Mouse (Mus musculus) embryonic fibroblast, embryonic 13.5 days (primary cell): Measurements from ENCODE around the gene Ceacam16. TPM values are rescaled to one million over a fixed set of nuclear protein-coding genes. Genes with fewer than 3 reads are reported as not detected.

Experiments used
- H3K27ac ChIP-seq: 2 replicates; pipeline ENCODE4 v1.5.1; 2012; ENCODE audit warnings: low read length, control low read depth, inconsistent platforms; ENCODE audit not compliant: insufficient read depth
- H3K4me1 ChIP-seq: 2 replicates; pipeline ENCODE4 v1.6.1; 2011; ENCODE audit warnings: low read length; ENCODE audit not compliant: control insufficient read depth, insufficient read depth
- H3K4me3 ChIP-seq: 2 replicates; pipeline ENCODE4 v1.5.1; 2011; ENCODE audit warnings: mild to moderate bottlenecking, control low read depth, low read length; ENCODE audit not compliant: insufficient read depth
- CTCF ChIP-seq: IDR thresholded peaks from 2 replicates; pipeline ENCODE4 v1.5.1; 2011; ENCODE audit warnings: mild to moderate bottlenecking, control low read depth, low read length, moderate library complexity, borderline replicate concordance; ENCODE audit not compliant: insufficient read depth
- POLR2A ChIP-seq: IDR thresholded peaks from 2 replicates; pipeline ENCODE4 v1.6.1; 2011; ENCODE audit warnings: low read depth, mild to moderate bottlenecking, control low read depth, low read length, moderate library complexity
- polyA plus RNA-seq: library from polyadenylated mRNA; stranded (reverse); fragments of >200 nt; gene quantifications from 2 replicates; pipeline ENCODE4 v1.2.4, GENCODE M21; 2011; ENCODE audit warnings: low read depth; ENCODE audit not compliant: missing spikeins, insufficient read length

Gene Ceacam16
- polyA plus RNA-seq, 1 experiment: not detected

- no peak overlapping the region for H3K27ac ChIP-seq
- H3K4me3 ChIP-seq: no peak overlapping the region
- no peak for TF ChIP-seq POLR2A
- no peak for TF ChIP-seq CTCF
- peaks cover 11% of the 10 kb centered on the region for H3K4me1 ChIP-seq
Observed at GRCm38 (mm10) chr7:19829694-19830093, 31.4 kb downstream of the Ceacam16 start.

DNA sequence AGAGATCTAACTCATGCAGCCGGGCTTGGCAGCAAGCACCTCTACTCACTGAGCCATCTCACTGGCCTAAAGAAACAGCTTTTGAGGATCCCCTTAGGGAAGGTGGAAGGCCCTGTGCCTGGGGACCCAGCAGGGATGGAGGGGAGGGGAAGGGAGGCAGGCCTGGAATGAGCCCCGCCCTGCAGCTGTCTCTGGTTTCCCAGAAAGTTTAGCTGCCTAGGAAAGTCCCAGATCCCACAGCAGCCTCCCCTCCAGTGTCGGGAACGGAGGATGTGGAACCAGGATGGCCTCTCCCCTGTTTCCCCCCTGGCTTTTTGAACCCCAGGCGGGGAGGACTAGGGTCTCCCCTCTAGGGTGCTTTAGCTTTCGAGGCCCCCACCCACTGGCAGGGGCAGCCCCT is 34.3 kb downstream of the Ceacam16 start:
- Histone ChIP-seq H3K27ac (peak overlapping the region; percentile 66), H3K4me3 (no peak overlapping the region), H3K4me1 (peaks cover 20% of the 10 kb centered on the region)
- peak; percentile 58 for TF ChIP-seq POLR2A
- TF ChIP-seq CTCF: no peak

- H3K27ac ChIP-seq: peak overlapping the region; percentile 76
- TF ChIP-seq CTCF: no peak
- peak; percentile 33; the same call in 1 of the 2 replicates for TF ChIP-seq POLR2A
Observed at GRCm38 (mm10) chr7:19824182-19824973, 36.7 kb downstream of the Ceacam16 start.

DNA sequence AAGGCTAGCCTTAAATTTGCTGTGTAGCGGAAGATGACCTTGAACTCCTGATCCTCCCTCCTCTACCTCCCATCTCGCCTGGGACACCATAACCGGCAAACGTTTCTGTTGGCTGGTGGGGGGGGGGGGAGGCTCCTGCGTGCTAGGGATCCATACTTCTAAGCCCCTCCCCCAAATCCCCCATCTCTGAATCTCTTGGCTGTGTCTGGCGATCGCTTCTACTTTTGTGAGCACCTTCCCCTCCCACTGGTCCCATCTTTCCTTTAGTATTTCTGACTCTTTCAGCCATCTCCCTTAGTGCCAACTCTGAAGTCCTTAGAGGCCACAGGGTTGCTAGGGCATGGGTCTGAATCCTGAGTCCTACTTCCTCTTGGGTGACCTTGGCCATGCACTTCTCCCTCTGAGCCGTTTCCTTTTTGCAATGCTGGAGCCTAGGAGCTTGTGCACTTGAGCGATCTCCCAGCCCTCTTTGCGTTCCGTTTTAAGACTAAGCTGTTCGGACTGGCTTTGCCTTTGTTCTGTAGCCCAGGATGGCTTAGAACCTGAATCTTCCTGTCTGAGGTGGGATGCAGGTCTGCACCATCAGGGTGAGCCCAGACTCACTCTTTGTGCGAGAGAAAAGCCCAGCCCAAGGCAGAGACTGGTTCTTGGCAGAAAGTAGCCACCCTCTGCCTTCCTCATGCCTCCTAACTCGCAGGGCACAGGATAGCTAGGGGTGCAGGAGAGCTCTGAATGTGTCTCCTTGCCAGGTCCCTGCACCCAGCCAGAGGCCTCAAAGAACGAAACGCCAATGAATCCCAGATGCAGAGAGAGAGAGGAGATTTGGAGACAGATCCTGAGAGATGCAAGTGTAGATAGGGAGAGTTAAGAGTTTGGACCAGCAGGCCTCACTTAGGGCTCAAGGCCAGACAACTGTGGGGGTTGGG is 37.6 kb downstream of the Ceacam16 start:
- H3K4me1 ChIP-seq: peaks cover 15% of the 10 kb centered on the region
- peak; percentile 58 for TF ChIP-seq POLR2A
- no peak for TF ChIP-seq CTCF
- peak overlapping the region; percentile 76 for H3K27ac ChIP-seq
- H3K4me3 ChIP-seq: no peak overlapping the region

More at GRCm38 (mm10) chr7:19824182-19824973, 36.7 kb downstream of the Ceacam16 start:
- H3K4me3 ChIP-seq: 0 out of 2 replicates have a peak overlapping the region, but pooled peaks have one; percentile 3
- H3K4me1 ChIP-seq: peaks cover 11% of the 10 kb centered on the region

GRCm38 (mm10) chr7:19822604-19823058 is 38.5 kb downstream of the Ceacam16 start, which contains the start of gene Bcl3:
Gene Bcl3 (minus strand): TSS chr7:19822770.
- Histone ChIP-seq H3K4me1 (peaks cover 16% of the 10 kb centered on the region), H3K4me3 (peak within 1 kb of the TSS; percentile 35), H3K27ac (peak within 1 kb of the TSS; percentile 76)
- peak; percentile 68 for TF ChIP-seq POLR2A
- no peak for TF ChIP-seq CTCF

GRCm38 (mm10) chr7:19822193-19822592 is 38.9 kb downstream of the Ceacam16 start:
- H3K27ac ChIP-seq: peak overlapping the region; percentile 7
- peaks cover 16% of the 10 kb centered on the region for H3K4me1 ChIP-seq
- TF ChIP-seq POLR2A (no peak), CTCF (no peak)
- H3K4me3 ChIP-seq: peak overlapping the region; percentile 35

GRCm38 (mm10) chr7:19821633-19822032 is 39.5 kb downstream of the Ceacam16 start:
- peak overlapping the region; percentile 35 for H3K4me3 ChIP-seq
- peaks cover 14% of the 10 kb centered on the region for H3K4me1 ChIP-seq
- TF ChIP-seq CTCF (no peak), POLR2A (no peak)
- 0 out of 2 replicates have a peak overlapping the region, but pooled peaks have one; percentile 11 for H3K27ac ChIP-seq

- H3K4me3 ChIP-seq: no peak overlapping the region
- H3K4me1 ChIP-seq: peaks cover 14% of the 10 kb centered on the region
- no peak for TF ChIP-seq CTCF
- TF ChIP-seq POLR2A: no peak
- no peak overlapping the region for H3K27ac ChIP-seq
Observed at GRCm38 (mm10) chr7:19820347-19821048, 40.6 kb downstream of the Ceacam16 start.

DNA sequence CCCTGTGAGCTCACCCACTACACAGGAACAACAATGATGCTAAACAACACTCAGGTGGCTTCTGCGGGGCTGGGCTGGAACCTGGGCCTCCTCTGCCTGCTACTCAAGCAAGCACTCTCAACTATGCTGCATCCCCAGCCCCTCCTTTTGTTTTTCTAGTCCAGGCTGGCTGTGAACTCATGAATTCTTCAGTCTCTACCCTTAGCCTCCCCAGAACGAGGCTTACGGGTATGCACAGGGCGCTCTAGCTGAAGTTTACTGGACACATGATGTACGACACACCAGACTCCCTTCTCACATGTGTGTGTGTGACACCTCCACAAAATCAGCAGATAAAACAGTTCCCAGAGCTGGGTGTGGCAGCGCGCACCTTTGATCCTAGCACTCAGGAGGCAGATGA is 42.2 kb downstream of the Ceacam16 start:
- TF ChIP-seq POLR2A: no peak
- no peak for TF ChIP-seq CTCF
- H3K4me3 ChIP-seq: no peak overlapping the region
- peaks cover 10% of the 10 kb centered on the region for H3K4me1 ChIP-seq
- peak overlapping the region; percentile 93 for H3K27ac ChIP-seq
